Mouse (Mus musculus): ENCODE data around the gene Cyp2j12.
"Not testable (repeated sequence)": the region's sequence is repeated elsewhere in the genome, so short reads cannot be mapped to it uniquely, and the experiment has no call there.

Gene Cyp2j12

GRCm38 (mm10) chr4:96140732-96141467 lies at the start of gene Cyp2j12:
Gene Cyp2j12 (minus strand): TSS chr4:96141152.
- DNase-seq = no peak

DNA sequence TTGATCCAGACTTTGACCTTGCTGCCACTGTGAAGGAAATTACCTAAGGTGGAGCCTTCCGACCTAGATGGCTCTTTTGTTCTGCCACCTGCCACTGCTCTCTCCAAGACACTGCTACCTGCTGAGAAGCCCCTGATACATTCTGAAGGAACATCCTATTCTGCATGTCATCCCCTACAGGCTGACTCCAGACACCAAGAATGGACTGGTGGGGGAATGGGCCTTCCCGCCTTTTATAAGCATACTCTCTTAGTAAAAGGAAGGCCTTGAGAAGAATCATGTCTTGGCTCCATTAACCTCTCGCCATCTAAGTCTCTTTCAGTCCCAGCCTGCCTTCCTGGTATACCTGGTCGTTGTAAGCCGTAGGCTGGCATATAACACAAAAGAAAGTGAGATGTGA lies 48.4 kb upstream of the Cyp2j12 start:
- not testable (repeated sequence) for DNase-seq

DNA sequence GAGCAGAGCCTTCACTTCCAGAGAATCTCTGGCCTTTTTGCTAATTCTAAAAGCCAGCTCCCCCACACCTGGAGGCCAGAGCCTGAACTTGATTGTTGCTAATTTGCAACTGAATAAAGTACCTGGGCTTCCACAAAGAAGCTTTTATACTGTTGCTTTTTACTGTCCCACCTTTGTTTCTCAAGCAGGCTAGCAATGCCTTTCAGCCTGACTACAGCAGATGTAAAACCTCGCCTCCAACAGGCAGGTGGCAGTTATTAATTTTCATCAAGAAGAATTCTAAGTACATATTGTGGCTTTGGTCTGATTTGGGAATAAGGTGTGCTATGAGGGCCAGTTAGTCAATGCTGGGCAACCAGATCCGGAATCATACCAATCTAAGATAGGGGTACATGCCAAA lies 47.7 kb upstream of the Cyp2j12 start:
- not testable (repeated sequence) for DNase-seq

- DNase-seq = not testable (repeated sequence)
Observed at GRCm38 (mm10) chr4:96188146-96188545, 47.2 kb upstream of the Cyp2j12 start.

DNA sequence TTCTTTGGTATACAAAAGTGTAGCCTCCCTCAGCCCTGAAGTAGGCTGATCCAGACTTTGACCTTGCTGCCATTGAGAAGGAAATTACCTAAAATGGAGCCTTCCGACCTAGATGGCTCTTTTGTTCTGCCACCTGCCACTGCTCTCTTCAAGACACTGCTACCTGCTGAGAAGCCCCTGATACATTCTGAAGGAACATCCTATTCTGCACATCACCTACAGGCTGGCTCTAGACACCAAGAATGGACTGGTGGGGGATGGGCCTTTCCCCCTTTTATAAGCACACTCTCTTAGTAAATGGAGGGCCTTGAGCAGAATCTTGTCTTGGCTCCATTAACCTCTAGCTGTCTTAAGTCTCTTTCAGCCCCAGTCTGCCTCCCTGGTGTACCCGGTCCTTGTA lies 43.8 kb upstream of the Cyp2j12 start:
- not testable (repeated sequence) for DNase-seq

DNA sequence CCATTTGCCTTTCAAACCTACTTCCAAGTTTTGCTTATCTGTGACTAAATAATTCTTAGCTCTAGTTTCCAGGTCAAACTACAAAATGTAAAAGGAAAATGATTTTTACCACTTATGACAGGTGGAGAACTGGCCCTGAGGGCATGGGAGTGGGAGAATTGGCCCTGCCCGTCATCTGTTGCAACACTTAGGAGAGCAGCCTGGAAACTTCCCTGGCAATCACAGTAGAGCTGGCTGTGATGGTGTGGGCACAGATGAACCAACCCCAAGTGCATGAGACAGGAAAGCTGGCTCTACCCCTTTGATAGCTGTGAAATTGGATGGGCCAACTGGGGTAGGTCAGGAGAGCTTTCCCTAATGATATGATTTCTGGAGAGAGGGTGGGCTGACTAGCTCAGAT lies 21.9 kb upstream of the Cyp2j12 start:
- DNase-seq = no peak

DNA sequence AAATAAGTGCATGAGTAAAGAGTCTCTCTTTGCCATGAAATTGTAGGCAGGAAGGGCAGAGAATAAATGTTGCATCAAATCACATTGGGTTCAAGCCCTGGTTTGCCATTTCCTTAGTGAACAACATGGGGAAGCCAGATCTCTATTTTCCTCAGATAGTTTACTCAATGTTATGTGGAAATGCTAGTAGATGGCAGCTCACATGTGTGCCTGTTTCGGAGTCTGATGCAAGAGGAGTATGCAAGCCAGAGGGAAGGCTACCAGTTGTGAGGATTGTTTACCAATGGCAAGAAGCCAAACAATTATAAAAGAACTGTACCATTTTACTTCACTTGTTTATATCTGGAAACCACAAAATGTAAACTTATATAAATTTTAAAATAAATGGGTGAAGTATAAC lies 20.6 kb upstream of the Cyp2j12 start:
- no peak for DNase-seq

GRCm38 (mm10) chr4:96139226-96139625 lies 1.7 kb downstream of the Cyp2j12 start:
- DNase-seq = no peak

DNA sequence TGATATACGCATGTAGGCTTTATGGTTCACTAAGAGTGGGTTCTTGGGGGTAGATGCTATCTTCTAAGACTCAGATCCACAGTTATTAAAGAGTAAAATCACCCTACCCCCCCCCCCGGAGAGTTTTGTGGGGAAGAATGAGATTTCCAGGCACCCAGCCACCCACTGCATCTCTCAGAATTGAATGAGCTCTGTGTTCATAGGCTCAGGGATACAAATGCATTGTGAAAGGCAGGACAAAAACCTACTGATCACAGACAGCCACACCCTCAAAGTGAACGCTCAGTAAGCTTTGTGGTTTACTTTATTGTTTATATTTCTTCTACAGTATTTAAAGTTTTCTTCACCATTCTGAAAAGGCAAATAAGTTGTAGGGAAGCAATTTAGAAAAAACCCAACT lies 6.7 kb downstream of the Cyp2j12 start:
- DNase-seq = no peak

- DNase-seq = no peak
Observed at GRCm38 (mm10) chr4:96096841-96097240, 44.1 kb downstream of the Cyp2j12 start.

DNA sequence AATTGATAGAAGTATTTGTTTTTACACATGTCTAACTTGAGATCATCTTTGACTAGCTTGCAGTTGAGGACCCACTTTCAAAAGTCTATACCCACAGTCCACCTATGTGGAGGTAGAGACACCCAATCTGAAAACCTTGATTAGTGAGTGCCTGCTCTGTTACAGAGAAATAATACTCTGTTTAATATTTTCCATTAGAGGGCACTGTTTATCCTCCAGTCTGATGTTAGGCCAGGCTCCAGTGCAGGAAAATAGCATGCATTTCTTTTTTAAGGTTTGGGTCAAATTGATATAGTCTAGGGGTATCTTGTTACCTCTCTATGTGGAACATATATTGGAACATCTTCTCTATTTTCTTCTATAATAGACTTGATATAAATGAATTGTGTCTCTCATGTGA lies 49.1 kb downstream of the Cyp2j12 start:
- no peak for DNase-seq

- DNase-seq = not testable (repeated sequence)
Observed at GRCm38 (mm10) chr4:96089356-96090048, 51.5 kb downstream of the Cyp2j12 start.

- DNase-seq = no peak
Observed at GRCm38 (mm10) chr4:96078308-96078707, 62.6 kb downstream of the Cyp2j12 start.

GRCm38 (mm10) chr4:96077261-96078125 lies 63.5 kb downstream of the Cyp2j12 start, which contains the start of gene Cyp2j13:
Gene Cyp2j13 (minus strand): TSS chr4:96077546.
- DNase-seq = no peak

DNA sequence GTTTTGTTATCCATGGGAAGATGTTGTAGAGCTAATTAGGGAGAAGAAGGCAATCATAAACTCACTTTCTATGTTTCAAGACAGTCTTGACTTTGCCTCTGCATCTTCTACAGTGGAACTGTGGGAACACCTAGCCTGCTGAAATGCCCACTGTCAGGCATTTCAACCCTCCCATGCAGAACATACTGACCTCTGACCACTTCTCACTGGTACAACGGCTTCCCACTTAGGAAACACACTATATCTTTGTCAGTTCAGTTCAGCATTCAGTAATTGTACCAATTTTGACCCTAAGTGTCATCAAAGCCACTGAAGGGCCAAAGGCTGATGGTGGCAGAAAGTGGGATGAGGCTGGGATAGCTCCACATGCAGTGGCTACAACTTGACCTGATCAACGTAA lies 78.9 kb downstream of the Cyp2j12 start:
- no peak for DNase-seq

- DNase-seq = no peak
Observed at GRCm38 (mm10) chr4:96060106-96060505, 80.8 kb downstream of the Cyp2j12 start.
